Mouse (Mus musculus): Measurements from ENCODE around the gene Rps6kb2.

- TF ChIP-seq CTCF (IDR thresholded peaks at IDR 0.05; ENCODE audit: low read depth) (no peak), EP300 (IDR thresholded peaks at IDR 0.05; ENCODE audit: low read depth) (no peak)
These were observed 11.3 kb downstream of the Rps6kb2 start for GRCm38 (mm10) chr19:4151898-4152297.
